Comparison of ENCODE assay signal across 14 mouse cellular contexts in genomic region chr10:3743826-3744225, GRCm38 (mm10). TPM values are rescaled to one million over a fixed set of nuclear protein-coding genes. Genes with fewer than 3 reads are reported as not detected.
A peak's percentile ranks its signal among the peaks of the same experiment; 100 is the strongest.
DNase-seq lines count a peak whose midpoint lies in the region; ATAC-seq lines count a peak whose summit lies in the region.
"Had no signal": no experiment of that assay in that cellular context is flagged by ENCODE, and none has a peak within 500 bp of the region (broad histone marks: within the 10 kb centered on the region; RNA-seq: fewer than 3 reads in every experiment).

No protein-coding gene starts in this region.

- H3K4me2 ChIP-seq in heart, embryonic 11.5 days: no peak overlapping the region
- H3K4me2 ChIP-seq: embryonic facial prominence, embryonic 15.5 days; forebrain, embryonic 13.5 days; limb, embryonic 12.5 days had no signal

- H3K36me3 ChIP-seq in heart, embryonic 11.5 days (ENCODE audit: control insufficient read depth, insufficient read depth, low read length): no peaks in the 10 kb centered on the region
- H3K36me3 ChIP-seq: embryonic facial prominence, embryonic 15.5 days; heart, embryonic 10.5 days; limb, embryonic 12.5 days had no signal

- H3K27ac ChIP-seq in heart, embryonic 11.5 days (ENCODE audit: low read depth, low read length): no peak overlapping the region
- H3K27ac ChIP-seq: embryonic facial prominence, embryonic 15.5 days; forebrain, embryonic 13.5 days; heart, embryonic 10.5 days; limb, embryonic 12.5 days had no signal

- DNase-seq in heart, adult 11 months: peak; percentile 92
- DNase-seq in lung, postnatal 36 days: peak; percentile 40
- DNase-seq in lung, postnatal 4 days: no peak
- DNase-seq in layer of hippocampus, adult 8-10 months (ENCODE audit: low spot score in 2 of 2): peak; percentile 37 to 39
- DNase-seq in right cerebral cortex, postnatal 4 days: peak; percentile 11
- DNase-seq in gastrocnemius, adult 18-20 months (ENCODE audit: low spot score): no peak
- DNase-seq: gastrocnemius, postnatal 14 days; thymus, adult 18-20 months had no signal

- 70% methylated on average over 5 of the region's 5 CpGs for WGBS in heart, embryonic 11.5 days (ENCODE audit: insufficient replicate concordance)

- H3K27me3 ChIP-seq in heart, embryonic 11.5 days (ENCODE audit: control insufficient read depth, insufficient read depth, low read length): no peaks in the 10 kb centered on the region
- H3K27me3 ChIP-seq: embryonic facial prominence, embryonic 15.5 days; forebrain, embryonic 13.5 days; limb, embryonic 12.5 days had no signal

- no peak for ATAC-seq in heart, embryonic 11.5 days (replicated peaks; ENCODE audit: insufficient number of reproducible peaks, low FRiP score, low TSS enrichment)
- ATAC-seq: activated CD4-positive, CD25-positive, alpha-beta regulatory T cell, adult 4 months; forebrain, embryonic 13.5 days had no signal

- no peaks in the 10 kb centered on the region for H3K9me3 ChIP-seq in heart, embryonic 11.5 days (replicated peaks; ENCODE audit: control insufficient read depth, low read length)
- H3K9me3 ChIP-seq: embryonic facial prominence, embryonic 15.5 days; forebrain, embryonic 13.5 days; heart, embryonic 10.5 days; limb, embryonic 12.5 days had no signal

- peaks cover 4% of the 10 kb centered on the region; the same call in 1 of the 2 replicates for H3K4me1 ChIP-seq in heart, embryonic 11.5 days (ENCODE audit: control insufficient read depth, insufficient read depth, low read length)

- H3K9ac ChIP-seq in heart, embryonic 11.5 days (ENCODE audit: low read depth, low read length): no peak overlapping the region
- H3K9ac ChIP-seq: embryonic facial prominence, embryonic 15.5 days; forebrain, embryonic 13.5 days; limb, embryonic 12.5 days had no signal

- no peak overlapping the region for H3K4me3 ChIP-seq in heart, embryonic 11.5 days (ENCODE audit: low read depth, low read length)
- H3K4me3 ChIP-seq: embryonic facial prominence, embryonic 15.5 days; forebrain, embryonic 13.5 days; heart, embryonic 10.5 days; limb, embryonic 12.5 days had no signal

RNA-seq across cellular contexts. Expression of gene Plekhg1, which starts 3.7 kb away (rescaled TPM):
- 6.2 and 7.7 TPM in 2 replicates for polyA plus RNA-seq in heart, embryonic 11.5 days (2014; fragmentation: Nextera tagmentation; extraction: Ambion mirVana)
- total RNA-seq in layer of hippocampus, adult 8-10 months (2022): 10 to 100 TPM; 11.8 to 16.1 (median 14.9) TPM
- total RNA-seq in gastrocnemius, adult 18-20 months (2021): 1 to 10 TPM; 2.7 to 3.7 TPM

Comparison
In these comparisons a context has a peak if more than half of its experiments do, and no peak if none do; other contexts are left out.
1. DNase-seq: peak in heart, adult 11 months (single experiment), lung, postnatal 36 days (single experiment), layer of hippocampus, adult 8-10 months (2 of 2) and right cerebral cortex, postnatal 4 days (single experiment); none in lung, postnatal 4 days (0 of 2) and gastrocnemius, adult 18-20 months (single experiment).